Mouse (Mus musculus): ENCODE data around the gene Cep152. TPM values are rescaled to one million over a fixed set of nuclear protein-coding genes. Genes with fewer than 3 reads are reported as not detected.

Cep152 gene
- total and polyA plus RNA-seq, 3 experiments: 0.51 to 1.4 (median 1.4) TPM

DNA sequence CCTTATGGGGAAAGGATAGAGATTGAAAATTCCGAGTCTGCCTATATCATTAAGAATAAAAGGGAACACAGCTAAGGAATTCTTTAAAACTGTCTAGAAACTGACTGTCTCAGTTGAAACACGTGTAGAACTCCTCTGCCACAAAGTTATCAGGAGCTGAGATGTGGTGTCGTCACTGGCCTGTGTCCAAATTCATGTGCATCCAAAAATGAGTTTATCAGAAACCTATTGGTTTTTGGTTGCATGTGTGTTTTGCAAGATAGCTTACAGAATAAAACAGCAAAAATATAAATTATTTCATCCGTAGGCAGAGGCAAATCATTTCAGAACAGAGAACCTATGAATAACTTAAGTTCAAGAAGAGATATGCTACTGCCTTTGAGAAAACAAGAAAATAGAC, 41.8 kb upstream of the Cep152 start:
- TF ChIP-seq CTCF (IDR thresholded peaks at IDR 0.05) (no peak), EP300 (IDR thresholded peaks at IDR 0.05; ENCODE audit: insufficient read depth, low read depth, low read length) (no peak), POLR2A (IDR thresholded peaks at IDR 0.05; ENCODE audit: insufficient read depth, low read depth, low read length) (no peak)
- H3K79me2 ChIP-seq (replicated peaks; ENCODE audit: control insufficient read depth, insufficient read depth, low read length): no peaks in the 10 kb centered on the region
- no peak overlapping the region for H3K9ac ChIP-seq (ENCODE audit: low read depth, low read length)
- no peak overlapping the region for H3K4me3 ChIP-seq
- H3K27me3 ChIP-seq (ENCODE audit: control insufficient read depth, insufficient read depth, low read length): no peaks in the 10 kb centered on the region
- H3K4me1 ChIP-seq (ENCODE audit: control insufficient read depth, insufficient read depth, low read length): no peaks in the 10 kb centered on the region; the same call in 1 of the 2 replicates
- no peak for DNase-seq
- H3K36me3 ChIP-seq (ENCODE audit: control insufficient read depth, insufficient read depth, low read length): no peaks in the 10 kb centered on the region
- intact Hi-C loops (cut with DNase I): no loop called here
- no peak overlapping the region for H3K27ac ChIP-seq
- 58% methylated on average over 4 of the region's 4 CpGs for WGBS

DNA sequence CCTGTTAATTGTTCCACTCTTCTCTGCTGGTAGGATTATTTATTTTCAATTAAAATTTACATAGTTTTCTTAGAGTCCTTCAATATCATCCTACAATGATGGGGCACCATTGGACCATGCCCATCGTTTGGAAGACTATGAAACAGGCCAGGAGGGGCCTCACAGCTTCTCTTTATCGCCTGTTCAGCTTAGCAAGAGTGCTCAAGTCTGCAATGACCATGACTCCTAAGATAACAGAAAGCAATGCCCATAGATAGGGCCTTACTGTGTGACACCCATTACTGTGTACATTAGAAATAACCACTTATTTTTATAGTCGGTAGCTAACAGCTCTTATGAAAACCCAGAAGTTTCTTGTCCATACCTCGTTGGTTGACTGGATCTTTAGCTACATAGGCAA, 41.0 kb upstream of the Cep152 start:
- no peak for DNase-seq
- WGBS: 88% methylated on average over 4 of the region's 4 CpGs
- H3K79me2 ChIP-seq (replicated peaks; ENCODE audit: control insufficient read depth, insufficient read depth, low read length): no peaks in the 10 kb centered on the region
- no peak overlapping the region for H3K9ac ChIP-seq (ENCODE audit: low read depth, low read length)
- H3K27me3 ChIP-seq (ENCODE audit: control insufficient read depth, insufficient read depth, low read length): no peaks in the 10 kb centered on the region
- H3K4me1 ChIP-seq (ENCODE audit: control insufficient read depth, insufficient read depth, low read length): no peaks in the 10 kb centered on the region; the same call in 1 of the 2 replicates
- no peak overlapping the region for H3K4me3 ChIP-seq
- H3K36me3 ChIP-seq (ENCODE audit: control insufficient read depth, insufficient read depth, low read length): no peaks in the 10 kb centered on the region
- TF ChIP-seq EP300 (IDR thresholded peaks at IDR 0.05; ENCODE audit: insufficient read depth, low read depth, low read length) (no peak), CTCF (IDR thresholded peaks at IDR 0.05) (no peak), POLR2A (IDR thresholded peaks at IDR 0.05; ENCODE audit: insufficient read depth, low read depth, low read length) (no peak)
- H3K27ac ChIP-seq: no peak overlapping the region
- intact Hi-C loops (cut with DNase I): no loop called here

GRCm38 (mm10) chr2:125665213-125665612, 40.3 kb upstream of the Cep152 start:
- Histone ChIP-seq H3K4me3 (no peak overlapping the region), H3K79me2 (replicated peaks; ENCODE audit: control insufficient read depth, insufficient read depth, low read length) (no peaks in the 10 kb centered on the region), H3K36me3 (ENCODE audit: control insufficient read depth, insufficient read depth, low read length) (no peaks in the 10 kb centered on the region), H3K27me3 (ENCODE audit: control insufficient read depth, insufficient read depth, low read length) (no peaks in the 10 kb centered on the region), H3K27ac (no peak overlapping the region), H3K9ac (ENCODE audit: low read depth, low read length) (no peak overlapping the region), H3K4me1 (ENCODE audit: control insufficient read depth, insufficient read depth, low read length) (peaks cover 2% of the 10 kb centered on the region; the same call in 1 of the 2 replicates)
- DNase-seq: no peak
- TF ChIP-seq EP300 (IDR thresholded peaks at IDR 0.05; ENCODE audit: insufficient read depth, low read depth, low read length) (no peak), CTCF (IDR thresholded peaks at IDR 0.05) (no peak), POLR2A (IDR thresholded peaks at IDR 0.05; ENCODE audit: insufficient read depth, low read depth, low read length) (no peak)
- intact Hi-C loops (cut with DNase I): no loop called here
- 91% methylated on average over 5 of the region's 5 CpGs for WGBS

GRCm38 (mm10) chr2:125662517-125662916, 37.6 kb upstream of the Cep152 start:
- no peak overlapping the region for H3K27ac ChIP-seq
- H3K36me3 ChIP-seq (ENCODE audit: control insufficient read depth, insufficient read depth, low read length): no peaks in the 10 kb centered on the region
- H3K27me3 ChIP-seq (ENCODE audit: control insufficient read depth, insufficient read depth, low read length): no peaks in the 10 kb centered on the region
- peaks cover 2% of the 10 kb centered on the region; the same call in 1 of the 2 replicates for H3K4me1 ChIP-seq (ENCODE audit: control insufficient read depth, insufficient read depth, low read length)
- intact Hi-C loops (cut with DNase I): no loop called here
- H3K9ac ChIP-seq (ENCODE audit: low read depth, low read length): no peak overlapping the region
- no peak for DNase-seq
- no peaks in the 10 kb centered on the region for H3K79me2 ChIP-seq (replicated peaks; ENCODE audit: control insufficient read depth, insufficient read depth, low read length)
- TF ChIP-seq EP300 (IDR thresholded peaks at IDR 0.05; ENCODE audit: insufficient read depth, low read depth, low read length): no peak
- TF ChIP-seq CTCF (IDR thresholded peaks at IDR 0.05): no peak
- TF ChIP-seq POLR2A (IDR thresholded peaks at IDR 0.05; ENCODE audit: insufficient read depth, low read depth, low read length): no peak
- WGBS: 83% methylated on average over 3 of the region's 3 CpGs
- H3K4me3 ChIP-seq: no peak overlapping the region

DNA sequence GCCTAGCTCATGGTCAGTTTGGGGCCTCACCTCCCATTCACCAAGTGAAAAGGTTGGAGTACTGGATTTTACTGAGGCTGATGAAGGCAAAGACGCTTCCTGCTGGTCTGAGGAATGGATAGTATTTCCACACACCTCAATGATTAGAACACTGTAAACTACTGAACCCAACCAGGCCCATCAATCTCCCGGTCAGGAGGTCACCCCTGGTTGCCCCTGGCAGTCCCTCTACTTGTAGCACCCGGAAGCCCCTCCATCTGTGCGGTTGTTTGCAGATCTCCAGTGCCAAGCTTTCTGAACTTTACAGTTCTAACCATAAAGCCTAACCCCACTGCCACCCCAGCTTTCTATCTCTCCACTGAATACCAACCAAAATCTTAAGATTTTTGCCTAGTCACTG, 36.2 kb upstream of the Cep152 start:
- Histone ChIP-seq H3K9ac (ENCODE audit: low read depth, low read length) (no peak overlapping the region), H3K4me1 (ENCODE audit: control insufficient read depth, insufficient read depth, low read length) (peaks cover 2% of the 10 kb centered on the region; the same call in 1 of the 2 replicates), H3K27me3 (ENCODE audit: control insufficient read depth, insufficient read depth, low read length) (no peaks in the 10 kb centered on the region), H3K36me3 (ENCODE audit: control insufficient read depth, insufficient read depth, low read length) (no peaks in the 10 kb centered on the region), H3K27ac (no peak overlapping the region), H3K79me2 (replicated peaks; ENCODE audit: control insufficient read depth, insufficient read depth, low read length) (no peaks in the 10 kb centered on the region), H3K4me3 (no peak overlapping the region)
- DNase-seq: no peak
- TF ChIP-seq EP300 (IDR thresholded peaks at IDR 0.05; ENCODE audit: insufficient read depth, low read depth, low read length): no peak
- no peak for TF ChIP-seq CTCF (IDR thresholded peaks at IDR 0.05)
- TF ChIP-seq POLR2A (IDR thresholded peaks at IDR 0.05; ENCODE audit: insufficient read depth, low read depth, low read length): no peak
- intact Hi-C loops (cut with DNase I): no loop called here
- WGBS: 89% methylated on average over 4 of the region's 4 CpGs

DNA sequence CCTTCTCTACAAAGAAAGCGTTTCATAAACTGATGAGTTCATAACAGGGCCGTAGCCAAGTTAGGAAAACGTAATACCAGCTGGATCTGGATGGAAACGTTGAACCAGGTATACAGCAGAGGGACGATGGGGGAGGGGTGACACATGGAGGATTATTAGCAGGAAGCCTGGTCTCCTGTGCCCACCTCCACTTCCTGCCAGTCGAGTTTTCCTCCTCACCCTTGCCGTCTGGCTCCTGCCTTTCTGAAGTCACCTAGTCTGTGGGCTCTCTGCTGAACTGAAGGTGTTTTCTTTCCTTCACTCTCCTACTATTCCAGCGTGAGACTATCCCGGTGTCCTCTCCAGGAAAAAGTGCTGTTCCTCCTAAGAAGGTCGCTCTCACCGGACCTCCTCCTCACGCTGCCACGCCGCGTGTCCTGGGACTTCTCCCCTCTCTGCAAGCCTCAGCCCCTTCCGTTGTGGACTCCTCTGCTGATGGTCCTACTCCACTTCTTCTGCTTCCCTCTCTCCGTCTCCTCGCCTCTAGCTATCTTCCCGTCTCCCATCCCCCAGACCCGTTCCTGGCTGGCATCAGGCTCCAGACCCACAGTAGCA, 35.7 kb upstream of the Cep152 start:
- no peak for TF ChIP-seq CTCF (IDR thresholded peaks at IDR 0.05)
- TF ChIP-seq POLR2A (IDR thresholded peaks at IDR 0.05; ENCODE audit: insufficient read depth, low read depth, low read length): no peak
- no peak for TF ChIP-seq EP300 (IDR thresholded peaks at IDR 0.05; ENCODE audit: insufficient read depth, low read depth, low read length)
- no peaks in the 10 kb centered on the region for H3K27me3 ChIP-seq (ENCODE audit: control insufficient read depth, insufficient read depth, low read length)
- no peaks in the 10 kb centered on the region for H3K36me3 ChIP-seq (ENCODE audit: control insufficient read depth, insufficient read depth, low read length)
- H3K4me1 ChIP-seq (ENCODE audit: control insufficient read depth, insufficient read depth, low read length): peaks cover 2% of the 10 kb centered on the region; the same call in 1 of the 2 replicates
- no peak for DNase-seq
- H3K79me2 ChIP-seq (replicated peaks; ENCODE audit: control insufficient read depth, insufficient read depth, low read length): no peaks in the 10 kb centered on the region
- no peak overlapping the region for H3K4me3 ChIP-seq
- H3K9ac ChIP-seq (ENCODE audit: low read depth, low read length): no peak overlapping the region
- intact Hi-C loops (cut with DNase I): loop anchor here (1.0 kb wide), 1 partner anchor 71 kb away; no protein-coding TSS in a partner anchor
- H3K27ac ChIP-seq: no peak overlapping the region
- WGBS: 40% methylated on average over 20 of the region's 20 CpGs
